Comparison of ENCODE assay signal across 26 mouse cellular contexts in the genomic region with DNA sequence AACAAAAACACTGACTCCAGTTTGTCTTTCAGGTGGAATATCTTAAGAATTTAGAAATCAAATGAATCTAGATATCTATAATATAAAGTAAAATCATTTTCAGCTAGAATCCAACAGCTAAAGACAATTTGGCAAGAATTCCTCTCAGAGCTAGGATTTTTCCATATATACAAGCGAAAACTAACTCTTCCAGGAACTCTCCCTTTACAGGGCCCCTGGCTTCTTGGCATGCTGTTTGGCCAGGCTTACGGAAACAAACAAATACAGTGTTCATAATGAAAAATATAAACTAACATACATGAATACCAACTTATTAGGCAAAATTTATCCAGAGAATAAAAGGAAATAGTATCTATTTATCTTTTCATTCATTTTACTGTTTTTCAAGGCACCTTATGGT.
"Had no signal": no experiment of that assay in that cellular context is flagged by ENCODE, and none has a peak within 500 bp of the region (broad histone marks: within the 10 kb centered on the region; RNA-seq: fewer than 3 reads in every experiment).

No protein-coding gene starts in this region.

- H3K9ac ChIP-seq: heart, embryonic 12.5 days; hindbrain, embryonic 12.5 days; hindbrain, embryonic 14.5 days; intestine, embryonic 15.5 days; limb, embryonic 12.5 days; liver, embryonic 13.5 days had no signal

- H3K4me1 ChIP-seq: intestine, embryonic 15.5 days had no signal

- H3K36me3 ChIP-seq: heart, embryonic 12.5 days; hindbrain, embryonic 12.5 days; intestine, embryonic 15.5 days; limb, embryonic 10.5 days; limb, embryonic 12.5 days; liver, embryonic 13.5 days had no signal

- H3K4me2 ChIP-seq: heart, embryonic 12.5 days; hindbrain, embryonic 12.5 days; hindbrain, embryonic 14.5 days; intestine, embryonic 15.5 days; limb, embryonic 12.5 days; liver, embryonic 11.5 days; liver, embryonic 13.5 days had no signal

- ATAC-seq: hindbrain, embryonic 16.5 days; inflammation-experienced regulatory T-cells, adult 6 months; intestine, embryonic 15.5 days; intestine, postnatal 0 days had no signal

- H3K27me3 ChIP-seq: heart, embryonic 12.5 days; hindbrain, embryonic 12.5 days; intestine, embryonic 15.5 days; limb, embryonic 12.5 days; liver, embryonic 13.5 days had no signal

- H3K4me3 ChIP-seq: heart, adult 2 months; heart, embryonic 12.5 days; hindbrain, embryonic 10.5 days; hindbrain, embryonic 12.5 days; intestine, embryonic 15.5 days; layer of hippocampus, adult 2 months; left cerebral cortex, adult 2 months; limb, embryonic 10.5 days; limb, embryonic 12.5 days; liver, embryonic 13.5 days had no signal

- DNase-seq: gastrocnemius, postnatal 14 days; gastrocnemius, postnatal 36 days; heart, adult 11 months; heart, adult 2 months; heart, postnatal 10 days; heart, postnatal 4 days; kidney, adult 18-20 months; kidney, adult 8-10 months; kidney, postnatal 10 days; kidney, postnatal 25 days; kidney, postnatal 4 days; liver; liver, embryonic 13.5 days had no signal

- H3K27ac ChIP-seq: heart, adult 2 months; hindbrain, embryonic 10.5 days; hindbrain, embryonic 12.5 days; hindbrain, embryonic 14.5 days; intestine, embryonic 15.5 days; layer of hippocampus, adult 2 months; left cerebral cortex, adult 2 months; limb, embryonic 10.5 days; limb, embryonic 12.5 days; liver, embryonic 13.5 days had no signal

- H3K9me3 ChIP-seq: heart, embryonic 12.5 days; hindbrain, embryonic 10.5 days; hindbrain, embryonic 12.5 days; intestine, embryonic 15.5 days; limb, embryonic 10.5 days; limb, embryonic 12.5 days; liver, embryonic 13.5 days had no signal
